Mouse (Mus musculus): ENCODE measurements around the gene Fgfr2.

Fgfr2 gene

DNA sequence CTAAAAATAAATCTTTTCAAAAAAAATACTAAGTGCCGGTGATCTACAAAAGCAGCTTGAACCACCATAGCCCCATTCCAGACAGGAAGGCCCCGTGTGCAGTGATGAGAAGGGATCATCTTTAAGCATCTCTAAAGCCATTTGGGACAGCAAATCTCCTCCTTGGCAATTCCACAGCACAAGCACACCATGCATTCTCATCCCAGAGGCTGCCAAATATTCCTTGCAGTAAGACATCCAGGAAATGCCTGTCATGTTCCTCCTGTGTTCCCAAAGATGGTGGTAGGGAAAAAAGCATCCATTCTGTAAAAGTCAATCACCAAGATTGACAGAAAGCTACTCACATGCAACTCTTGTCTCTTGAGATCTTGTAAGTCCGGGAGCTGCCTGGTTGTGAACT, 853.5 kb downstream of the Fgfr2 start:
- Histone ChIP-seq H3K36me3 (ENCODE audit: insufficient read depth, low read length) (no peaks in the 10 kb centered on the region), H3K4me1 (replicated peaks; ENCODE audit: low read depth, low read length) (peaks cover 19% of the 10 kb centered on the region), H3K27me3 (ENCODE audit: insufficient read depth, low read length) (no peaks in the 10 kb centered on the region; the same call in 1 of the 2 replicates), H3K9me3 (ENCODE audit: low read length) (no peaks in the 10 kb centered on the region), H3K4me3 (replicated peaks; ENCODE audit: low read length) (no peak overlapping the region)
- TF ChIP-seq CTCF (conservative IDR thresholded peaks at IDR 0.05; ENCODE audit: low read length) = no peak
- TF ChIP-seq POU5F1 (IDR thresholded peaks at IDR 0.05; ENCODE audit: borderline replicate concordance, low read length) = no peak
- TF ChIP-seq NANOG (IDR thresholded peaks at IDR 0.05; ENCODE audit: borderline replicate concordance, low read length) = no peak

DNA sequence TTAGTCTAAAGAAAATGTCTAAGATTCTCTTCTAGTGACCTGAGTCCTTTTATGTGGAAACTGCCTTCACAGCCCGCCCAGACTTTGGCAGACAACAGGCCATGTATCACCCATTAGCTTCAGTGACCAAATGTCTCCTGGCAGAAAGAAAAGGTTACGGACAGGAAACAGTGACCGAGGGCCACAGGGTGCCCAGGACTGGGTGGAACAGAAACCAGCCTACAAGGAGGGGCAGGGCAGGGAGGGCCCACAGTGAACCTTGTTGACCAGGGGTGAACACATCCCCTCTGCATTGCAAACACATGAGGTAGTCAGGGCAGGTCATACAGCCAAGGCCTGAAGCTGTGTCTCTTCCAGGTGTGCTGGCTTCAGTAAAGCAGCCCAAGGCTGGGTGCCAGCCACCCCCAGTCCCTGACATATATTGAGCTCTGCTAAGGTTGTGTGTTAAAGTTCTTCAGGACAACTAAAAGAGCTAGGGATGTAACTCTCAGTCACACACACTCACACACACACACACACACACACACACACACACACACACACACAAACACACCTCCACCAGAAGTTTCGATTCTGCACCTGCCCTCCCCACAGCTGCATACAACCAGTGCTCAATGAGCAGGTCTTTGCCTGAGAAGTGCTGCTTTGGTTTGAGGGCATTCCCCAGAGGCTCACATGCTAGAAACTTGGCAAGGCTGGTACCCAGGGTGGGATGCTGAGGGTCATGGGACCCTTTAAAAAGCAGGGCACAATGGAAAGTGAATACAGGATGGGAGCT, 855.2 kb downstream of the Fgfr2 start:
- no peaks in the 10 kb centered on the region for H3K9me3 ChIP-seq (ENCODE audit: low read length)
- no peaks in the 10 kb centered on the region; the same call in 1 of the 2 replicates for H3K27me3 ChIP-seq (ENCODE audit: insufficient read depth, low read length)
- H3K36me3 ChIP-seq (ENCODE audit: insufficient read depth, low read length) = no peaks in the 10 kb centered on the region
- H3K4me1 ChIP-seq (replicated peaks; ENCODE audit: low read depth, low read length) = peaks cover 37% of the 10 kb centered on the region
- H3K4me3 ChIP-seq (replicated peaks; ENCODE audit: low read length) = no peak overlapping the region
- no peak for TF ChIP-seq NANOG (IDR thresholded peaks at IDR 0.05; ENCODE audit: borderline replicate concordance, low read length)
- TF ChIP-seq POU5F1 (IDR thresholded peaks at IDR 0.05; ENCODE audit: borderline replicate concordance, low read length) = no peak
- no peak for TF ChIP-seq CTCF (conservative IDR thresholded peaks at IDR 0.05; ENCODE audit: low read length)

DNA sequence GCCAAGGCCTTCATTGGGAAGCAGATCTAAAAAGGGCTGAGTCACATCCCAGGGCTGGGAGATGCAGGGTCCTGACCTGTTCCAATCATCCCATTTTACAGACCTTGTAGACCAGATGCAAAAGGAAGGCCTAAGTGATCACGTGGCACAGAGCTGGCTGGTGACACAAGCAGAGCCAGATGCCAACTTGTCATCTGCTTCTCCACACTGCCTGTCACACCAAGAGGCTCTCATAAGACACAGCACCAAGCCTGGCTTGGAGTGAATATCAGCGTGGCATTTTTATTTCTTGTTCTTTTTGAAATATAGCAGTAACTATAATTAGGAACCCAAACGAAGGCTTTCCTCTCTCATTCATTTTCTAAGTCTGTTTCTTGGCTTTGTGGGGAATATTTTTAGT, 858.4 kb downstream of the Fgfr2 start:
- Histone ChIP-seq H3K4me1 (replicated peaks; ENCODE audit: low read depth, low read length) (peaks cover 41% of the 10 kb centered on the region), H3K9me3 (ENCODE audit: low read length) (no peaks in the 10 kb centered on the region), H3K4me3 (replicated peaks; ENCODE audit: low read length) (no peak overlapping the region), H3K36me3 (ENCODE audit: insufficient read depth, low read length) (no peaks in the 10 kb centered on the region), H3K27me3 (ENCODE audit: insufficient read depth, low read length) (no peaks in the 10 kb centered on the region; the same call in 1 of the 2 replicates)
- TF ChIP-seq CTCF (conservative IDR thresholded peaks at IDR 0.05; ENCODE audit: low read length) (no peak), POU5F1 (IDR thresholded peaks at IDR 0.05; ENCODE audit: borderline replicate concordance, low read length) (no peak), NANOG (IDR thresholded peaks at IDR 0.05; ENCODE audit: borderline replicate concordance, low read length) (no peak)

DNA sequence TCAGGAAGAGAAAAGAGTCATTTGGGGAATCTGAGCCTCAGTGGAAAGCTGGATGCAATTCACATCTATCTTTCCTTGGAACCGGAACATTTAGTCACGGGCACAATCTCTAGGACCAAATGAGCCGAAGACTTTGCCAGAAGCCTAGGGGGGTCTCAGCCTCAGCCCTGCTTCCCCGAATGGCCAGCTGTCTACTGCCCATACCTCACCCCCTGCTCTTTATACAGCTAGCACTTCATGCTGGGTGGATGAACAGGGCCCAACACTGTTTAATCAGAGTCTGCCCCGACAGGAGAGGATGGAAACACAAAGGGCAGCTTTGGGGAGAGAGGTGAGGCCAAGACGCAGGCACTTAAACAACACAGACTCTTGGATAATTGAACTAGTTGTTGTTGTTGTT, 860.0 kb downstream of the Fgfr2 start:
- no peak for TF ChIP-seq NANOG (IDR thresholded peaks at IDR 0.05; ENCODE audit: borderline replicate concordance, low read length)
- no peak for TF ChIP-seq POU5F1 (IDR thresholded peaks at IDR 0.05; ENCODE audit: borderline replicate concordance, low read length)
- no peak for TF ChIP-seq CTCF (conservative IDR thresholded peaks at IDR 0.05; ENCODE audit: low read length)
- H3K4me3 ChIP-seq (replicated peaks; ENCODE audit: low read length) = no peak overlapping the region
- H3K4me1 ChIP-seq (replicated peaks; ENCODE audit: low read depth, low read length) = peaks cover 37% of the 10 kb centered on the region
- H3K27me3 ChIP-seq (ENCODE audit: insufficient read depth, low read length) = peaks cover 4% of the 10 kb centered on the region; the same call in 1 of the 2 replicates
- H3K9me3 ChIP-seq (ENCODE audit: low read length) = no peaks in the 10 kb centered on the region
- H3K36me3 ChIP-seq (ENCODE audit: insufficient read depth, low read length) = no peaks in the 10 kb centered on the region

DNA sequence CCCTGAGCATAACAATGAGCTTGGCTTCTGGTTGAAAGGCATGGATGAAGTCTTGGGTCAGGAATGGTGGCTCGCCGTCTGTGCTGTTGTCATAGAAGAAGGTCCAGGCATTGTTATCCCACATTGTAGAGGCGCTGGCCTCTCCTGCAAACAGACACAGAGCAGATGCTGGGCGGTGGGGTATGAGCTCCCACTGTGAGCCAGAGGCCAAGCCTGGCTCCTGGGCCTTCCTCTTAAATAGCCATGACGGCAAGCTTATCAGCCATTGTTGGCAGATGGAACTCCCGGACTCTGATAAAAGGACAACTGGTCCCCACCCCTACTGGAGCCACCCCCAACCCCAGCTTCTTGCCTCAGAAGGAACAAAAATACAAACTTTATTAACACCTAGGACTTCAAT, 860.5 kb downstream of the Fgfr2 start:
- no peaks in the 10 kb centered on the region for H3K9me3 ChIP-seq (ENCODE audit: low read length)
- H3K4me1 ChIP-seq (replicated peaks; ENCODE audit: low read depth, low read length) = peaks cover 37% of the 10 kb centered on the region
- TF ChIP-seq POU5F1 (IDR thresholded peaks at IDR 0.05; ENCODE audit: borderline replicate concordance, low read length) (no peak), CTCF (conservative IDR thresholded peaks at IDR 0.05; ENCODE audit: low read length) (no peak), NANOG (IDR thresholded peaks at IDR 0.05; ENCODE audit: borderline replicate concordance, low read length) (no peak)
- no peaks in the 10 kb centered on the region for H3K36me3 ChIP-seq (ENCODE audit: insufficient read depth, low read length)
- peaks cover 4% of the 10 kb centered on the region; the same call in 1 of the 2 replicates for H3K27me3 ChIP-seq (ENCODE audit: insufficient read depth, low read length)
- H3K4me3 ChIP-seq (replicated peaks; ENCODE audit: low read length) = no peak overlapping the region

DNA sequence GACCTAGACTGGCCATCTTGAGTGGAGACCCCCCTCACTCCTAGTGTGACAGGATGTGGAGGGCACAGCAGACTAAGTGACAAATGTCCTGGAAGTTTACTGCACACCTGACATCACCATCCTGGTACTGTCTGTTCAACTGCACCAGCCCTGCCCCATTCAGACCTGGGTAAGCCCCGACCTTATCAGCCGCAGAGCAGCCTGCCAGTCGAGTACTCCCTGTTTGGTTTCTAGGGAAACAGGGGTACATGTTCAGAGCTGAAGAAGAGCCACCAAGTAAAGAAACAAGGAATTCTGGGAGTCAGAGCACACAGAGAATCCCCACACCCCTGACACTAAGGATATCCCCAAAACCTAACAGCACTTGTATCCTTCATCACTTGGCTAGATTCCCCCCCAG, 861.3 kb downstream of the Fgfr2 start:
- H3K27me3 ChIP-seq (ENCODE audit: insufficient read depth, low read length) = peaks cover 4% of the 10 kb centered on the region; the same call in 1 of the 2 replicates
- H3K4me1 ChIP-seq (replicated peaks; ENCODE audit: low read depth, low read length) = peaks cover 37% of the 10 kb centered on the region
- TF ChIP-seq CTCF (conservative IDR thresholded peaks at IDR 0.05; ENCODE audit: low read length) (no peak), POU5F1 (IDR thresholded peaks at IDR 0.05; ENCODE audit: borderline replicate concordance, low read length) (no peak), NANOG (IDR thresholded peaks at IDR 0.05; ENCODE audit: borderline replicate concordance, low read length) (no peak)
- no peak overlapping the region for H3K4me3 ChIP-seq (replicated peaks; ENCODE audit: low read length)
- H3K36me3 ChIP-seq (ENCODE audit: insufficient read depth, low read length) = no peaks in the 10 kb centered on the region
- H3K9me3 ChIP-seq (ENCODE audit: low read length) = no peaks in the 10 kb centered on the region

DNA sequence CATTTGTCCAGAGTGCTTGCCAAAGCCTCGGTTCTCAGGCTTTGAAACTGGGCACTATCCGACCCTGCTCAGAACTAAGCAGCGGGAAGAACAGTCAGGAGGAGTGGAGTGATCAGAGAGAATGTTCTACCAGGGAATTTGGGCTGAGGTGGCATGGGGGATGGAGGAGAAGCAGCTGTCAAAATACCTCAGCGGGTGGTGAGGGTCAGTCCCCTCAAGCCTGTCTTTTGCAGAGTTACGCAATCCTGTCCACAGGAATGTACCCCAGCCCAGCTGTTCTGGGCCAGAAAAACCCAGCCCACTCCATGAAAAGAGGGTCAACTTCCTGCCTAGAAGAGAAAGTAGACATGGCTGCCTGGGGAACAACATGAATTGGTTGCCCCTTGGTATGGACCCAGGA, 862.5 kb downstream of the Fgfr2 start:
- no peaks in the 10 kb centered on the region for H3K9me3 ChIP-seq (ENCODE audit: low read length)
- H3K4me1 ChIP-seq (replicated peaks; ENCODE audit: low read depth, low read length) = peaks cover 31% of the 10 kb centered on the region
- H3K4me3 ChIP-seq (replicated peaks; ENCODE audit: low read length) = no peak overlapping the region
- H3K27me3 ChIP-seq (ENCODE audit: insufficient read depth, low read length) = peaks cover 4% of the 10 kb centered on the region; the same call in 1 of the 2 replicates
- no peaks in the 10 kb centered on the region for H3K36me3 ChIP-seq (ENCODE audit: insufficient read depth, low read length)
- TF ChIP-seq NANOG (IDR thresholded peaks at IDR 0.05; ENCODE audit: borderline replicate concordance, low read length) (no peak), POU5F1 (IDR thresholded peaks at IDR 0.05; ENCODE audit: borderline replicate concordance, low read length) (no peak)

DNA sequence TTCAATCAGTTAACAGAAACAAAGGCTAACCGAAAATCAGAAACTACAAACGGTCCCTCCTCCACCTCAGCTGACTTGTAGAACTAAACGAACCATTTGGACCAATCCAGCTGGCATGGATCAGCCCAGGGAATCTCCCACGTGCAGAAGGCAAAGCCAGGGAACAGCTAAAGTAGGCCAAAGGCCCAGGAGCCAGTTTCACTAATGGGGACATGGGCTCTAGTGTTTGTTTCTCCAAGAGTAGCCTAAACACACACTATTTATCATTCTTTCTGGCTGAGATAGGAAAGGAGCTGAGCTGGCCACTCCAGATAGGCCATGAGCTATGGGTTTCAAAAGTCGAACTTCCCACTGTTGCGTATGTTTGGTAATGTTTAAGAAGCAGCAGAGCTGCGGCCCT, 864.3 kb downstream of the Fgfr2 start:
- Histone ChIP-seq H3K27me3 (ENCODE audit: insufficient read depth, low read length) (peaks cover 4% of the 10 kb centered on the region; the same call in 1 of the 2 replicates), H3K9me3 (ENCODE audit: low read length) (no peaks in the 10 kb centered on the region), H3K4me3 (replicated peaks; ENCODE audit: low read length) (no peak overlapping the region), H3K4me1 (replicated peaks; ENCODE audit: low read depth, low read length) (peaks cover 13% of the 10 kb centered on the region), H3K36me3 (ENCODE audit: insufficient read depth, low read length) (no peaks in the 10 kb centered on the region)
- TF ChIP-seq NANOG (IDR thresholded peaks at IDR 0.05; ENCODE audit: borderline replicate concordance, low read length) (no peak), POU5F1 (IDR thresholded peaks at IDR 0.05; ENCODE audit: borderline replicate concordance, low read length) (no peak), CTCF (conservative IDR thresholded peaks at IDR 0.05; ENCODE audit: low read length) (no peak)

Measured in E14TG2a.4 (cell line).